Mouse (Mus musculus): ENCODE measurements around the gene Cpne8. TPM values are rescaled to one million over a fixed set of nuclear protein-coding genes. Genes with fewer than 3 reads are reported as not detected.

Gene Cpne8
- 0.41 TPM for total RNA-seq (2023)

DNA sequence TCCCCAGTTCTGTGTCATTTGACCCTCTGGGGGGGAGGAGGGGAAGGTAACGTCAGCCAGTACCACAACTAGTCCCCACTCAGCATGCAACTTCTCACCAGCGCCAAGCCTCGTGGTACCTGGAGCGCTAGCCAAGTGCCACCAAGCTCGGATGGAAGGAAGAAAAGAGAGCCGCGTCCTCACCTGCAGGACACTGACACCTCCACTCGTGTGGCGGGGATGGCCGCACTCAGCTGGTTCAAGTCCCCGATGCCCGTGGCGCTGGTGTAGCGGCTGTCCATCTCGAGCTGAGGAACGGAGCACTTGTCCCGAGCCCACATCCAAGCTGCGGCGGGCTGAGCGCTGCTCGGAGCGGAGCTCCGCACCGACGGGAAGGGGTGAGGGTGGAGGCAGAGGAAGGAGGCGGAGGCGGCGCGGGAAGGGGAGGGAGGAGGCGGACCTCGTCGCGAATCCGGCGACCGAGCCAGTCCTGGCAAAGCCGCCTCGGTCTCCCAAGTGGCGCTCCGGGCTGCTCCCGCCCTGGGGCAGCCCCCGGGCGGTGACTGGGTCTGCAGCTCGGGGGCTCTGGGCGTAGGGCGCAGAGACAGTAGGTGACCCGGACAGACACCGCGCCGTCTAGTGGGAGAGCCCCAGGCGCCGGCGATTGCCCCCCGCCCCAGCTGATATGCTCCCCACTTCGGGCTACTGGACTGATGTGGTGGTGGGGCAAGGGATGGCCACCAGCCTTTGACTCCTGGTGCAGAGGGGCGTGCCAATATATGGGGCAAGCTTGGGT, at the start of gene Cpne8:
Gene Cpne8, minus strand, starts transcription at position 448 of the 775 bp plus-strand sequence.

All from CD4-positive naive resting alpha-beta T cell, adult 57 days (primary cell).